Comparison of ENCODE assay signal across 33 mouse cellular contexts in genomic region chr17:36828488-36828887, GRCm38 (mm10). TPM values are rescaled to one million over a fixed set of nuclear protein-coding genes. Genes with fewer than 3 reads are reported as not detected.
DNase-seq lines count a peak whose midpoint lies in the region; ATAC-seq and TF ChIP-seq lines count a peak whose summit lies in the region.
"Had no signal": no experiment of that assay in that cellular context is flagged by ENCODE, and none has a peak within 500 bp of the region (broad histone marks: within the 10 kb centered on the region; RNA-seq: fewer than 3 reads in every experiment).

No protein-coding gene starts in this region.

- TF ChIP-seq CTCF in liver, adult 2 months (IDR thresholded peaks at IDR 0.05; ENCODE audit: low read depth, low read length), result no peak
- TF ChIP-seq CTCF in liver, postnatal 0 days (IDR thresholded peaks at IDR 0.05; ENCODE audit: low read depth), result no peak

- H3K4me2 ChIP-seq in liver, embryonic 13.5 days, result no peak overlapping the region
- no peak overlapping the region for H3K4me2 ChIP-seq in liver, postnatal 0 days (ENCODE audit: low read depth, low read length)
- no peak overlapping the region for H3K4me2 ChIP-seq in hindbrain, embryonic 13.5 days
- H3K4me2 ChIP-seq: embryonic facial prominence, embryonic 12.5 days; embryonic facial prominence, embryonic 15.5 days; heart, embryonic 11.5 days; hindbrain, embryonic 14.5 days had no signal

- no peaks in the 10 kb centered on the region for H3K79me2 ChIP-seq in liver, adult 2 months (ENCODE audit: control insufficient read depth, insufficient read depth, low read length)

- peak; percentile 50; the same call in 1 of the 2 replicates for ATAC-seq in liver, embryonic 13.5 days (ENCODE audit: low read depth)
- peak; percentile 67 for ATAC-seq in liver, postnatal 0 days
- ATAC-seq in hindbrain, embryonic 13.5 days (ENCODE audit: low FRiP score), result no peak
- ATAC-seq: activated CD4-positive, CD25-positive, alpha-beta regulatory T cell, adult 4 months; CD4-positive, CD25-positive, alpha-beta regulatory T cell, adult 4 months; forebrain, embryonic 14.5 days; hindbrain, postnatal 0 days; inflammation-experienced regulatory T-cells, adult 6 months had no signal

- no peak overlapping the region for H3K27ac ChIP-seq in liver, adult 2 months (replicated peaks; ENCODE audit: insufficient read depth, low read depth, low read length)
- no peak overlapping the region for H3K27ac ChIP-seq in liver, embryonic 13.5 days
- no peak overlapping the region for H3K27ac ChIP-seq in liver, postnatal 0 days (ENCODE audit: low read depth)
- H3K27ac ChIP-seq in hindbrain, embryonic 13.5 days, result no peak overlapping the region
- H3K27ac ChIP-seq: embryonic facial prominence, embryonic 12.5 days; embryonic facial prominence, embryonic 15.5 days; heart, adult 2 months; hindbrain, embryonic 10.5 days; hindbrain, embryonic 14.5 days; hindbrain, postnatal 0 days had no signal

- peak; percentile 90 for DNase-seq in liver, adult 2 months (ENCODE audit: extremely low read depth, low read depth, low spot score)
- DNase-seq in liver (no peak), adipocyte (ENCODE audit: low spot score) (no peak)
- no peak for DNase-seq in liver, embryonic 13.5 days
- DNase-seq in liver, postnatal 0 days, result no peak
- no peak for DNase-seq in B cell, adult 2 months
- DNase-seq: adrenal gland, postnatal 10 days; adrenal gland, postnatal 36 days; cerebellum, adult 18-20 months; cerebellum, adult 9-10 months; cerebellum, postnatal 14 days; gastrocnemius, postnatal 25 days; heart, adult 2 months; heart, postnatal 36 days had no signal

- no peaks in the 10 kb centered on the region for H3K9me3 ChIP-seq in liver, embryonic 13.5 days (replicated peaks)
- no peaks in the 10 kb centered on the region for H3K9me3 ChIP-seq in liver, postnatal 0 days (ENCODE audit: low read length)
- H3K9me3 ChIP-seq in hindbrain, embryonic 13.5 days, result no peaks in the 10 kb centered on the region
- H3K9me3 ChIP-seq: embryonic facial prominence, embryonic 12.5 days; embryonic facial prominence, embryonic 15.5 days; hindbrain, embryonic 10.5 days had no signal

- H3K4me1 ChIP-seq in liver, adult 2 months (ENCODE audit: control insufficient read depth, insufficient read depth, low read length), result peaks cover 3% of the 10 kb centered on the region; the same call in 1 of the 2 replicates
- H3K4me1 ChIP-seq in liver, embryonic 13.5 days (replicated peaks), result no peaks in the 10 kb centered on the region; the same call in 1 of the 2 replicates
- H3K4me1 ChIP-seq in liver, postnatal 0 days (ENCODE audit: insufficient read depth), result peaks cover 3% of the 10 kb centered on the region; the same call in 1 of the 2 replicates
- no peaks in the 10 kb centered on the region for H3K4me1 ChIP-seq in hindbrain, embryonic 13.5 days (replicated peaks)
- H3K4me1 ChIP-seq: embryonic facial prominence, embryonic 12.5 days; embryonic facial prominence, embryonic 15.5 days; hindbrain, embryonic 10.5 days had no signal

- no peaks in the 10 kb centered on the region for H3K27me3 ChIP-seq in liver, adult 2 months (ENCODE audit: control insufficient read depth, insufficient read depth, low read length)
- H3K27me3 ChIP-seq in liver, embryonic 13.5 days, result no peaks in the 10 kb centered on the region
- no peaks in the 10 kb centered on the region for H3K27me3 ChIP-seq in liver, postnatal 0 days (ENCODE audit: insufficient read depth, low read length)
- H3K27me3 ChIP-seq in hindbrain, embryonic 13.5 days, result 0 out of 2 replicates have a peak, but pooled peaks cover 4% of the 10 kb centered on the region
- H3K27me3 ChIP-seq: embryonic facial prominence, embryonic 12.5 days; embryonic facial prominence, embryonic 15.5 days had no signal

- no peak overlapping the region for H3K9ac ChIP-seq in liver, adult 2 months (ENCODE audit: low read depth, low read length)
- H3K9ac ChIP-seq in liver, embryonic 13.5 days, result no peak overlapping the region
- no peak overlapping the region for H3K9ac ChIP-seq in liver, postnatal 0 days (replicated peaks)
- H3K9ac ChIP-seq in hindbrain, embryonic 13.5 days, result no peak overlapping the region
- H3K9ac ChIP-seq: embryonic facial prominence, embryonic 12.5 days; embryonic facial prominence, embryonic 15.5 days; hindbrain, embryonic 14.5 days had no signal

- no peaks in the 10 kb centered on the region for H3K36me3 ChIP-seq in liver, adult 2 months (ENCODE audit: control insufficient read depth, insufficient read depth, low read length)
- H3K36me3 ChIP-seq in liver, embryonic 13.5 days, result no peaks in the 10 kb centered on the region
- no peaks in the 10 kb centered on the region for H3K36me3 ChIP-seq in liver, postnatal 0 days (replicated peaks; ENCODE audit: insufficient read depth, low read length)
- H3K36me3 ChIP-seq in hindbrain, embryonic 13.5 days, result no peaks in the 10 kb centered on the region
- H3K36me3 ChIP-seq: embryonic facial prominence, embryonic 12.5 days; embryonic facial prominence, embryonic 15.5 days; hindbrain, embryonic 10.5 days had no signal

- H3K4me3 ChIP-seq in liver, adult 2 months (ENCODE audit: insufficient read depth, low read depth, low read length), result no peak overlapping the region
- no peak overlapping the region for H3K4me3 ChIP-seq in liver, embryonic 13.5 days (replicated peaks)
- no peak overlapping the region for H3K4me3 ChIP-seq in liver, postnatal 0 days (ENCODE audit: low read depth, low read length)
- no peak overlapping the region for H3K4me3 ChIP-seq in hindbrain, embryonic 13.5 days
- H3K4me3 ChIP-seq: embryonic facial prominence, embryonic 12.5 days; embryonic facial prominence, embryonic 15.5 days; heart, adult 2 months; hindbrain, embryonic 10.5 days had no signal

- no peak for TF ChIP-seq POLR2A in liver, adult 2 months (IDR thresholded peaks at IDR 0.05; ENCODE audit: extremely low read depth, insufficient read depth, low read length)

- TF ChIP-seq EP300 in liver, postnatal 0 days (IDR thresholded peaks at IDR 0.05; ENCODE audit: low read depth), result no peak

- 19% methylated on average over 2 of the region's 2 CpGs for WGBS in liver, adult 2 months
- 40% methylated on average over 2 of the region's 2 CpGs for WGBS in liver, embryonic 13.5 days (ENCODE audit: insufficient replicate concordance)
- WGBS in liver, postnatal 0 days (ENCODE audit: insufficient replicate concordance), result 45% methylated on average over 2 of the region's 2 CpGs
- WGBS in hindbrain, embryonic 13.5 days, result 91% methylated on average over 2 of the region's 2 CpGs

RNA-seq across cellular contexts. Expression of gene Trim26, which starts 8.4 kb away (rescaled TPM):
- 13.5 and 14.0 TPM in 2 replicates for total RNA-seq in liver, adult 2 months (2014; rRNA removed)
- 25.8 and 27.0 TPM in 2 replicates for polyA plus RNA-seq in liver, adult 2 months (2012; rRNA removed)
- 12.1 and 12.4 TPM in 2 replicates for polyA plus RNA-seq in liver, embryonic 13.5 days (2015; fragmentation: Nextera tagmentation; extraction: Ambion mirVana)
- polyA plus RNA-seq in liver, postnatal 0 days (2015; fragmentation: Nextera tagmentation; extraction: Ambion mirVana), result 16.8 and 19.1 TPM in 2 replicates
- polyA plus RNA-seq in hindbrain, embryonic 13.5 days (2015; fragmentation: Nextera tagmentation; extraction: Ambion mirVana), result 48.7 and 49.1 TPM in 2 replicates

RNA-seq across cellular contexts. Expression of gene H2-M10.6, which starts 16.5 kb away (rescaled TPM):
- total RNA-seq in liver, adult 2 months (2014; rRNA removed), result not detected in 2 replicates
- polyA plus RNA-seq in liver, adult 2 months (2012; rRNA removed), result not detected in 2 replicates
- not detected in 2 replicates for polyA plus RNA-seq in liver, embryonic 13.5 days (2015; fragmentation: Nextera tagmentation; extraction: Ambion mirVana)
- polyA plus RNA-seq in liver, postnatal 0 days (2015; fragmentation: Nextera tagmentation; extraction: Ambion mirVana), result not detected in 2 replicates
- polyA plus RNA-seq in hindbrain, embryonic 13.5 days (2015; fragmentation: Nextera tagmentation; extraction: Ambion mirVana), result not detected in 2 replicates
- total RNA-seq: adrenal gland, adult 18-20 months; adrenal gland, postnatal 10 days; adrenal gland, postnatal 36 days; common myeloid progenitor, adult 5-6 weeks; gastrocnemius, adult 8-10 months; gastrocnemius, postnatal 25 days; heart, adult 2 months; heart, postnatal 36 days; hindbrain, postnatal 0 days had no signal
- polyA plus RNA-seq: activated CD4-positive, CD25-positive, alpha-beta regulatory T cell, adult 4 months; C2C12; CD4-positive, CD25-positive, alpha-beta regulatory T cell, adult 4 months; embryonic facial prominence, embryonic 12.5 days; embryonic facial prominence, embryonic 15.5 days; forebrain, embryonic 11.5 days; forebrain, embryonic 14.5 days; gonadal fat pad, adult 2 months; heart, adult 2 months; heart, embryonic 11.5 days; heart, embryonic 14.5 days; heart, postnatal 0 days; hindbrain, embryonic 10.5 days; hindbrain, embryonic 14.5 days; hindbrain, postnatal 0 days; inflammation-experienced regulatory T-cells, adult 6 months had no signal

RNA-seq across cellular contexts. Expression of gene Trim15, which starts 38.5 kb away (rescaled TPM):
- total RNA-seq in liver, adult 2 months (2014; rRNA removed), result not detected in 2 replicates
- not detected in 2 replicates for polyA plus RNA-seq in liver, adult 2 months (2012; rRNA removed)
- 0.22 and 0.34 TPM in 2 replicates for polyA plus RNA-seq in liver, embryonic 13.5 days (2015; fragmentation: Nextera tagmentation; extraction: Ambion mirVana)
- polyA plus RNA-seq in liver, postnatal 0 days (2015; fragmentation: Nextera tagmentation; extraction: Ambion mirVana), result 0.12 TPM in 1 of 2 replicates, not detected in the other
- 0.40 and 0.52 TPM in 2 replicates for polyA plus RNA-seq in hindbrain, embryonic 13.5 days (2015; fragmentation: Nextera tagmentation; extraction: Ambion mirVana)
- total RNA-seq: adrenal gland, adult 18-20 months; adrenal gland, postnatal 10 days; gastrocnemius, adult 8-10 months; gastrocnemius, postnatal 25 days; heart, adult 2 months; heart, postnatal 36 days; hindbrain, postnatal 0 days had no signal
- polyA plus RNA-seq: activated CD4-positive, CD25-positive, alpha-beta regulatory T cell, adult 4 months; gonadal fat pad, adult 2 months; heart, embryonic 14.5 days; heart, postnatal 0 days had no signal

RNA-seq across cellular contexts. Expression of gene Trim10, which starts 40.9 kb away (rescaled TPM):
- total RNA-seq in liver, adult 2 months (2014; rRNA removed), result 0.07 TPM in 1 of 2 replicates, not detected in the other
- polyA plus RNA-seq in liver, adult 2 months (2012; rRNA removed), result not detected in 2 replicates
- polyA plus RNA-seq in liver, embryonic 13.5 days (2015; fragmentation: Nextera tagmentation; extraction: Ambion mirVana), result 286 and 323 TPM in 2 replicates
- polyA plus RNA-seq in liver, postnatal 0 days (2015; fragmentation: Nextera tagmentation; extraction: Ambion mirVana), result 85.7 and 86.7 TPM in 2 replicates
- 1.3 and 1.8 TPM in 2 replicates for polyA plus RNA-seq in hindbrain, embryonic 13.5 days (2015; fragmentation: Nextera tagmentation; extraction: Ambion mirVana)
- total RNA-seq: gastrocnemius, adult 8-10 months; hindbrain, postnatal 0 days had no signal
- polyA plus RNA-seq: C2C12; inflammation-experienced regulatory T-cells, adult 6 months had no signal

RNA-seq across cellular contexts. Expression of gene H2-M10.5, which starts 55.8 kb away (rescaled TPM):
- total RNA-seq in liver, adult 2 months (2014; rRNA removed), result not detected in 2 replicates
- not detected in 2 replicates for polyA plus RNA-seq in liver, adult 2 months (2012; rRNA removed)
- not detected in 2 replicates for polyA plus RNA-seq in liver, embryonic 13.5 days (2015; fragmentation: Nextera tagmentation; extraction: Ambion mirVana)
- not detected in 2 replicates for polyA plus RNA-seq in liver, postnatal 0 days (2015; fragmentation: Nextera tagmentation; extraction: Ambion mirVana)
- polyA plus RNA-seq in hindbrain, embryonic 13.5 days (2015; fragmentation: Nextera tagmentation; extraction: Ambion mirVana), result not detected in 2 replicates
- total RNA-seq: adrenal gland, adult 18-20 months; adrenal gland, postnatal 10 days; adrenal gland, postnatal 36 days; common myeloid progenitor, adult 5-6 weeks; gastrocnemius, adult 8-10 months; gastrocnemius, postnatal 25 days; heart, adult 2 months; heart, postnatal 36 days; hindbrain, postnatal 0 days had no signal
- polyA plus RNA-seq: activated CD4-positive, CD25-positive, alpha-beta regulatory T cell, adult 4 months; C2C12; CD4-positive, CD25-positive, alpha-beta regulatory T cell, adult 4 months; embryonic facial prominence, embryonic 12.5 days; embryonic facial prominence, embryonic 15.5 days; forebrain, embryonic 11.5 days; forebrain, embryonic 14.5 days; gonadal fat pad, adult 2 months; heart, adult 2 months; heart, embryonic 11.5 days; heart, embryonic 14.5 days; heart, postnatal 0 days; hindbrain, embryonic 10.5 days; hindbrain, embryonic 14.5 days; hindbrain, postnatal 0 days; inflammation-experienced regulatory T-cells, adult 6 months had no signal
